Mouse (Mus musculus): ENCODE results near the gene Kcnn4. TPM values are rescaled to one million over a fixed set of nuclear protein-coding genes. Genes with fewer than 3 reads are reported as not detected.

Gene Kcnn4
- total RNA-seq, 1 experiment from 2014 or later: 0.21 TPM

GRCm38 (mm10) chr7:24366716-24367632 lies 3.1 kb upstream of the Kcnn4 start:
- DNase-seq: no peak

- DNase-seq: no peak
Measured at GRCm38 (mm10) chr7:24368226-24368625, 1.8 kb upstream of the Kcnn4 start.

GRCm38 (mm10) chr7:24368946-24369345 lies 1.1 kb upstream of the Kcnn4 start:
- no peak for DNase-seq

- DNase-seq: no peak
Measured at GRCm38 (mm10) chr7:24371012-24371808, 1.1 kb downstream of the Kcnn4 start.

GRCm38 (mm10) chr7:24371809-24372145 lies 1.7 kb downstream of the Kcnn4 start:
- DNase-seq: no peak

- no peak for DNase-seq
Measured at GRCm38 (mm10) chr7:24372300-24372699, 2.2 kb downstream of the Kcnn4 start.

GRCm38 (mm10) chr7:24372786-24373185 lies 2.7 kb downstream of the Kcnn4 start:
- DNase-seq: no peak

- DNase-seq: peak; percentile 23
Measured at GRCm38 (mm10) chr7:24373538-24374379, 3.7 kb downstream of the Kcnn4 start.

GRCm38 (mm10) chr7:24376456-24376855 lies 6.4 kb downstream of the Kcnn4 start:
- DNase-seq: no peak

GRCm38 (mm10) chr7:24377091-24377865 lies 7.2 kb downstream of the Kcnn4 start:
- peak; percentile 66 for DNase-seq

- no peak for DNase-seq
Measured at GRCm38 (mm10) chr7:24378049-24378701, 8.1 kb downstream of the Kcnn4 start.

GRCm38 (mm10) chr7:24379934-24380333 lies 9.9 kb downstream of the Kcnn4 start:
- no peak for DNase-seq

- DNase-seq: no peak
Measured at GRCm38 (mm10) chr7:24380370-24380769, 10.3 kb downstream of the Kcnn4 start.

- DNase-seq: no peak
Measured at GRCm38 (mm10) chr7:24382730-24383372, 12.8 kb downstream of the Kcnn4 start.

GRCm38 (mm10) chr7:24384070-24384469 lies 14.0 kb downstream of the Kcnn4 start:
- DNase-seq: no peak

- DNase-seq: peak; percentile 82
Measured at GRCm38 (mm10) chr7:24384827-24385226, 14.8 kb downstream of the Kcnn4 start.

- DNase-seq: peak; percentile 85
Measured at GRCm38 (mm10) chr7:24387059-24387556, 17.0 kb downstream of the Kcnn4 start.

- DNase-seq: peak; percentile 43
Measured at GRCm38 (mm10) chr7:24389516-24390187, 19.6 kb downstream of the Kcnn4 start.

- DNase-seq: no peak
Measured at GRCm38 (mm10) chr7:24390512-24390911, 20.4 kb downstream of the Kcnn4 start.

GRCm38 (mm10) chr7:24391077-24391476 lies 21.0 kb downstream of the Kcnn4 start:
- DNase-seq: peak; percentile 19

All from adrenal gland, postnatal 25 days (tissue).